Mouse (Mus musculus): ENCODE results near the gene Mycn. TPM values are rescaled to one million over a fixed set of nuclear protein-coding genes. Genes with fewer than 3 reads are reported as not detected.
A peak's percentile ranks its signal among the peaks of the same experiment; 100 is the strongest.

Gene Mycn
- polyA plus RNA-seq, 1 experiment from 2014 or later, result 77.9 TPM

GRCm38 (mm10) chr12:12943288-12943687 lies 1.6 kb upstream of the Mycn start:
- peak overlapping the region; percentile 88; the same call in 1 of the 2 replicates for H3K9ac ChIP-seq (replicated peaks; ENCODE audit: low read length)
- H3K4me2 ChIP-seq (replicated peaks; ENCODE audit: low read depth, low read length), result peak overlapping the region; percentile 77
- WGBS, result 51% methylated on average over 6 of the region's 6 CpGs
- peaks cover 6% of the 10 kb centered on the region; the same call in 1 of the 2 replicates for H3K4me1 ChIP-seq (ENCODE audit: insufficient read depth, low read length)
- H3K36me3 ChIP-seq (ENCODE audit: insufficient read depth, low read length), result 0 out of 2 replicates have a peak, but pooled peaks cover 4% of the 10 kb centered on the region
- H3K27me3 ChIP-seq (ENCODE audit: insufficient read depth, low read length), result no peaks in the 10 kb centered on the region
- peak overlapping the region; percentile 88 for H3K4me3 ChIP-seq (ENCODE audit: low read length)
- no peaks in the 10 kb centered on the region for H3K9me3 ChIP-seq (ENCODE audit: low read length)
- H3K27ac ChIP-seq (ENCODE audit: low read length), result no peak overlapping the region
- ATAC-seq (ENCODE audit: low FRiP score, low TSS enrichment), result no peak

- Histone ChIP-seq H3K4me3 (ENCODE audit: low read length) (peak overlapping the region; percentile 88), H3K36me3 (ENCODE audit: insufficient read depth, low read length) (0 out of 2 replicates have a peak, but pooled peaks cover 4% of the 10 kb centered on the region), H3K27ac (ENCODE audit: low read length) (peak overlapping the region; percentile 95; the same call in 1 of the 2 replicates), H3K27me3 (ENCODE audit: insufficient read depth, low read length) (no peaks in the 10 kb centered on the region), H3K9ac (replicated peaks; ENCODE audit: low read length) (peak overlapping the region; percentile 88), H3K9me3 (ENCODE audit: low read length) (no peaks in the 10 kb centered on the region), H3K4me2 (replicated peaks; ENCODE audit: low read depth, low read length) (peak overlapping the region; percentile 77), H3K4me1 (ENCODE audit: insufficient read depth, low read length) (peaks cover 7% of the 10 kb centered on the region)
- ATAC-seq (ENCODE audit: low FRiP score, low TSS enrichment), result peak; percentile 66
- under 1% methylated on average over 47 of the region's 47 CpGs for WGBS
Observed at GRCm38 (mm10) chr12:12942364-12943050, 793 bp upstream of the Mycn start.

GRCm38 (mm10) chr12:12941129-12941504 lies 597 bp downstream of the Mycn start:
- peak overlapping the region; percentile 88 for H3K4me3 ChIP-seq (ENCODE audit: low read length)
- no peak for ATAC-seq (ENCODE audit: low FRiP score, low TSS enrichment)
- H3K9ac ChIP-seq (replicated peaks; ENCODE audit: low read length), result peak overlapping the region; percentile 88
- peaks cover 11% of the 10 kb centered on the region for H3K36me3 ChIP-seq (ENCODE audit: insufficient read depth, low read length)
- peak overlapping the region; percentile 93 for H3K27ac ChIP-seq (ENCODE audit: low read length)
- peak overlapping the region; percentile 77 for H3K4me2 ChIP-seq (replicated peaks; ENCODE audit: low read depth, low read length)
- H3K4me1 ChIP-seq (ENCODE audit: insufficient read depth, low read length), result peaks cover 18% of the 10 kb centered on the region
- 0% methylated on average over 20 of the region's 20 CpGs for WGBS
- H3K9me3 ChIP-seq (ENCODE audit: low read length), result no peaks in the 10 kb centered on the region
- no peaks in the 10 kb centered on the region for H3K27me3 ChIP-seq (ENCODE audit: insufficient read depth, low read length)

DNA sequence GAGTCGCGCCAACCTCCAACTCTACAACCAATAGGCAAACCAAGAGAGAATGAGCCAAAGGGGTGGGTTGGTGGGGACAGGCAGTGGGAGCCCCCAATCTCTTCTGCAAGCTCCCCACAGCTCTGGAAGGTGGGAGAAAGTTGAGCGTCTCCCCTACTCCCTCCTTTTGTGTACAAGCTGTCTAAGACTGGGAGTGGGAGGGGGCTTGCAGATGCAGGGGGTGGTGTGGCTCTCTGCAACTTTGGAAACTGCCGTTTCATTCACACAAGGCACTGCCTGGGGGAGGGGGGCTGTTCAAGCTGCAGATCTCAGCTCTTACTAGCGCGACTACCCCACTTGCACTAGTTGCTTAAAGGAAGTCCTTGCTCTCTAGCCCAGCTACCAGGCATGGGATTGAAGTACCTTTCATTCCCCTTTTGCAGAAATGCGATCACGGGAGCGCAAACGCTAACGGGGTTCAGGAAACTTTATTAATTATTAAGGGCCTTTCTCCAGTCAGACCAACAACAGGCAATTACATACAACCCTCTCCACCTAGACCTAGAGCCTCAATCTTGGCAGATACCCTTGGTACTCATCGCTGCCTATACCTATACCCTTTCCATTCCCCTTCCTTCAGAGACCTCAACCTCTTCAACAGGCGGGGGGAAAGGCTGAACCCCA lies 1.1 kb downstream of the Mycn start:
- H3K36me3 ChIP-seq (ENCODE audit: insufficient read depth, low read length), result peaks cover 14% of the 10 kb centered on the region
- peak; percentile 14 for ATAC-seq (ENCODE audit: low FRiP score, low TSS enrichment)
- 0% methylated on average over 13 of the region's 13 CpGs for WGBS

DNA sequence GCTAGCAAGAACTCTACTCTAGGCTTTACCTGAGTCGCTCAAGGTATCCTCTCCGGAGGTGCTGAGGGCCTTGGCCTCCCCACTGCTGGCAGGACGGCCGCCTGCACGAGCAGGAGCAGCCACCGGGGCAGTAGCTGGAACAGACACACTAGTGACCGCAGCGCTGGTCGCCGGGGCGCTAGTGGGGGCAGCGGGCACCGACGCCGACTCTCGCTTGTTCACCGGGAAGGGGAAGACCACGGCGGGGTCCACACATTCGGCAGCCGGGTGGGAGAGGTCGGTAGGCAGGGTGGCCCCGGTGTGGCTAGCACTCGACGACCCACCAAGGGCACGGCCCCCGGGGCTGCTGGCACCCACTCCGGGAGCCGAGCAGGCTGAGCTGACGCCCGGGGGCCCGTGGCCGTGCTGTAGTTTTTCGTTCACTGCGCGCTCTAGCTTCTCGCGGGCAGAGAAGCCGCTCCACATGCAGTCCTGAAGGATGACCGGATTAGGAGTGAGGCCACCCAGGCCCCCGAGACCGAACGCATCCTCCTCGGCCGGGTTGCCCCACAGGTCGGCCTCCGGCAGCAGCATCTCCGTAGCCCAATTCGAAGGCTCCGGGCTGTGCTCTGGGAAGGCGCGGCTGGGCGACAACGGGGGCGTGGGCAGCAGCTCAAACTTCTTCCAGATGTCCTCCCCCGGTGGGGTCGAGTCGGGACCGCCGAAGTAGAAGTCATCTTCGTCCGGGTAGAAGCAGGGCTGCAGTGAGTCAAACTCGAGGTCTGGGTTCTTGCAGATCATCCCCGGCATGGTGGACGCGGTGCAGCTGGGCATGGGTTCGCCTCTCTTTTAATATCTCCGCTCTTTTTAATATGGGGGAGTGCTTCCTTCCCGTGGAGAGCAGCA lies 1.9 kb downstream of the Mycn start:
- no peaks in the 10 kb centered on the region for H3K27me3 ChIP-seq (ENCODE audit: insufficient read depth, low read length)
- peak overlapping the region; percentile 93 for H3K27ac ChIP-seq (ENCODE audit: low read length)
- ATAC-seq (ENCODE audit: low FRiP score, low TSS enrichment), result no peak
- WGBS, result under 1% methylated on average over 69 of the region's 69 CpGs
- peaks cover 21% of the 10 kb centered on the region for H3K36me3 ChIP-seq (ENCODE audit: insufficient read depth, low read length)
- H3K9me3 ChIP-seq (ENCODE audit: low read length), result no peaks in the 10 kb centered on the region
- peak overlapping the region; percentile 77 for H3K4me2 ChIP-seq (replicated peaks; ENCODE audit: low read depth, low read length)
- H3K4me3 ChIP-seq (ENCODE audit: low read length), result peak overlapping the region; percentile 88
- H3K9ac ChIP-seq (replicated peaks; ENCODE audit: low read length), result peak overlapping the region; percentile 88
- H3K4me1 ChIP-seq (ENCODE audit: insufficient read depth, low read length), result peaks cover 18% of the 10 kb centered on the region

More for the DNA sequence above, 1.1 kb downstream of the Mycn start:
- Histone ChIP-seq H3K27me3 (ENCODE audit: insufficient read depth, low read length) (no peaks in the 10 kb centered on the region), H3K4me1 (ENCODE audit: insufficient read depth, low read length) (peaks cover 18% of the 10 kb centered on the region), H3K4me3 (ENCODE audit: low read length) (peak overlapping the region; percentile 88), H3K9me3 (ENCODE audit: low read length) (no peaks in the 10 kb centered on the region), H3K4me2 (replicated peaks; ENCODE audit: low read depth, low read length) (peak overlapping the region; percentile 77), H3K9ac (replicated peaks; ENCODE audit: low read length) (peak overlapping the region; percentile 88), H3K27ac (ENCODE audit: low read length) (peak overlapping the region; percentile 93)

DNA sequence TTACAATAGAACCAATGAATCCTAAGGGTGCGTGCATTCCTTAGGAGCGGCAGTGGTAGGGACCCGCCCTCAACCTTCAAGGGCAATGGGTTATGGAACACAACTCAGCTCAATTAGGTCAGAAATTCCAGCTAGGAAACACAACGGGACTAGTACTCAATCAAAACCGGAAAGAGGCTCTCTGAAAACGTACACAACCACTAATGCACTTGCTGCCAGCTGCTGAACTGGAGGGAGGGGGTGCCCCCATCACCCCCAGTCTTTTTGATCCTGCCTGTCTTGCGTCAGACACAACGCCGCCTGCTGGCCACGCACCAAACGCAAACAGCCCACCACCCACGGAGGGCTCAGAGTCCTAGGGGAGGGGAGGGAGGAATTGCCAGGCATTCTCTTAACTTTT lies 2.9 kb downstream of the Mycn start:
- H3K36me3 ChIP-seq (ENCODE audit: insufficient read depth, low read length), result peaks cover 21% of the 10 kb centered on the region
- H3K27ac ChIP-seq (ENCODE audit: low read length), result peak overlapping the region; percentile 93
- H3K9ac ChIP-seq (replicated peaks; ENCODE audit: low read length), result peak overlapping the region; percentile 88
- H3K4me3 ChIP-seq (ENCODE audit: low read length), result peak overlapping the region; percentile 88
- 0% methylated on average over 12 of the region's 12 CpGs for WGBS
- H3K9me3 ChIP-seq (ENCODE audit: low read length), result no peaks in the 10 kb centered on the region
- H3K4me2 ChIP-seq (replicated peaks; ENCODE audit: low read depth, low read length), result peak overlapping the region; percentile 77
- peaks cover 18% of the 10 kb centered on the region for H3K4me1 ChIP-seq (ENCODE audit: insufficient read depth, low read length)
- H3K27me3 ChIP-seq (ENCODE audit: insufficient read depth, low read length), result no peaks in the 10 kb centered on the region
- ATAC-seq (ENCODE audit: low FRiP score, low TSS enrichment), result no peak; the same call in 1 of the 2 replicates

DNA sequence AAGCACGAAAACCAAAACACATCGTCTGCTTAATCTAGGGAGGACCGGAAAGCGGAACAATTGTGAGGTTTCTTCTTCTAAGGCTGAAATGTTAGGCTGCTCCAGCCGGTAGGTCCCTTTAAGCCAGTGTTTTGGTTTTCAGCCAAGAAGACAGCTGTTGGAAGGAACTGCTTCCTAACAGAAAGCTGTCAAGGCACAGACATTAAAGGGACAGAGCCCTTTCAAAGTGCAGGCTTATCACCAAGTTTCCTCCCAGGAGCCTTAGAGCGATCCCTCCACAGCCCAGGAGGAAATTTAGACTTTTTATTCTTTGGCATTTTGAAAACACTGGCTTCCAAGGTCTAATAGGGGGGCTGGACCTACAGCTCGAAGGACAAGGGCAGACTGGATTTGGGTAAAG lies 3.4 kb downstream of the Mycn start:
- Histone ChIP-seq H3K36me3 (ENCODE audit: insufficient read depth, low read length) (peaks cover 21% of the 10 kb centered on the region), H3K4me3 (ENCODE audit: low read length) (peak overlapping the region; percentile 88), H3K27me3 (ENCODE audit: insufficient read depth, low read length) (no peaks in the 10 kb centered on the region), H3K27ac (ENCODE audit: low read length) (peak overlapping the region; percentile 93), H3K4me2 (replicated peaks; ENCODE audit: low read depth, low read length) (peak overlapping the region; percentile 77), H3K9me3 (ENCODE audit: low read length) (no peaks in the 10 kb centered on the region), H3K9ac (replicated peaks; ENCODE audit: low read length) (peak overlapping the region; percentile 88), H3K4me1 (ENCODE audit: insufficient read depth, low read length) (peaks cover 16% of the 10 kb centered on the region)
- under 1% methylated on average over 7 of the region's 7 CpGs for WGBS
- ATAC-seq (ENCODE audit: low FRiP score, low TSS enrichment), result 0 out of 2 replicates have a peak, but pooled peaks have one; percentile 6

DNA sequence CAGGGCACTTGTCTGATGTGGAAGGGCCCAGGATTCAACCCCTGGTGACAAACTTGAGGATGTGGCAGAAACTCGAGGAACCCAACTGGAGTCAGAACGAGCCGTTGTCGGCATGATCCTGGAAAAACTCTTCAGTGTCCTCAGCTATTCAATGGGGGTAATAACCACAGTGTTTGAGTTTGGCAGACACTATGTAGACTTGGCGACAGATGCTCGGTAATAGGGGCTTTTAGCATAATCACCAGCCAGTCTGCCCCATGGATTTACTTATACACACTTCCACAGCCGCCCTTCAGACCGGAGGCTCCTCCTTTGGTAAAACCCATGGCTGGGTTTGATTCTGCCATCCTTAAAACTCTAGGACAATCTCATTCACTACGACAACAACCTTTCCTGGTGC lies 4.0 kb downstream of the Mycn start:
- ATAC-seq (ENCODE audit: low FRiP score, low TSS enrichment), result no peak
- Histone ChIP-seq H3K4me3 (ENCODE audit: low read length) (peak overlapping the region; percentile 88), H3K9me3 (ENCODE audit: low read length) (no peaks in the 10 kb centered on the region), H3K4me1 (ENCODE audit: insufficient read depth, low read length) (peaks cover 13% of the 10 kb centered on the region; the same call in 1 of the 2 replicates), H3K27me3 (ENCODE audit: insufficient read depth, low read length) (no peaks in the 10 kb centered on the region), H3K4me2 (replicated peaks; ENCODE audit: low read depth, low read length) (peak overlapping the region; percentile 77), H3K9ac (replicated peaks; ENCODE audit: low read length) (peak overlapping the region; percentile 88), H3K27ac (ENCODE audit: low read length) (peak overlapping the region; percentile 93), H3K36me3 (ENCODE audit: insufficient read depth, low read length) (peaks cover 21% of the 10 kb centered on the region)
- 9% methylated on average over 9 of the region's 9 CpGs for WGBS

- no peak for ATAC-seq (ENCODE audit: low FRiP score, low TSS enrichment)
- H3K36me3 ChIP-seq (ENCODE audit: insufficient read depth, low read length), result peaks cover 21% of the 10 kb centered on the region
- H3K27ac ChIP-seq (ENCODE audit: low read length), result 0 out of 2 replicates have a peak overlapping the region, but pooled peaks have one; percentile 30
- H3K9me3 ChIP-seq (ENCODE audit: low read length), result no peaks in the 10 kb centered on the region
- H3K4me2 ChIP-seq (replicated peaks; ENCODE audit: low read depth, low read length), result peak overlapping the region; percentile 77
- no peaks in the 10 kb centered on the region for H3K27me3 ChIP-seq (ENCODE audit: insufficient read depth, low read length)
- WGBS, result 44% methylated on average over 30 of the region's 30 CpGs
- peak overlapping the region; percentile 88 for H3K4me3 ChIP-seq (ENCODE audit: low read length)
- H3K4me1 ChIP-seq (ENCODE audit: insufficient read depth, low read length), result peaks cover 17% of the 10 kb centered on the region; the same call in 1 of the 2 replicates
- H3K9ac ChIP-seq (replicated peaks; ENCODE audit: low read length), result peak overlapping the region; percentile 88
Observed at GRCm38 (mm10) chr12:12937088-12937487, 4.6 kb downstream of the Mycn start.

Measured in kidney, embryonic 16.5 days (tissue).